Mouse (Mus musculus): ENCODE measurements around the gene Diaph3.
"Not testable (repeated sequence)": the region's sequence is repeated elsewhere in the genome, so short reads cannot be mapped to it uniquely, and the experiment has no call there.

The Diaph3 gene

GRCm38 (mm10) chr14:87140963-87141486, at the start of gene Diaph3:
TSS of gene Diaph3 (minus strand) at chr14:87141235.
- DNase-seq (ENCODE audit: low read depth), result peak; percentile 98

- no peak for DNase-seq (ENCODE audit: low read depth)
Measured at GRCm38 (mm10) chr14:87190685-87191084, 49.6 kb upstream of the Diaph3 start.

- no peak for DNase-seq (ENCODE audit: low read depth)
Measured at GRCm38 (mm10) chr14:87171577-87171976, 30.5 kb upstream of the Diaph3 start.

- no peak for DNase-seq (ENCODE audit: low read depth)
Measured at GRCm38 (mm10) chr14:87169151-87169550, 28.1 kb upstream of the Diaph3 start.

GRCm38 (mm10) chr14:87155621-87156238, 14.7 kb upstream of the Diaph3 start:
- DNase-seq (ENCODE audit: low read depth), result no peak

GRCm38 (mm10) chr14:87149684-87150083, 8.6 kb upstream of the Diaph3 start:
- DNase-seq (ENCODE audit: low read depth), result no peak

GRCm38 (mm10) chr14:87146704-87147103, 5.7 kb upstream of the Diaph3 start:
- no peak for DNase-seq (ENCODE audit: low read depth)

GRCm38 (mm10) chr14:87145351-87145750, 4.3 kb upstream of the Diaph3 start:
- no peak for DNase-seq (ENCODE audit: low read depth)

- no peak for DNase-seq (ENCODE audit: low read depth)
Measured at GRCm38 (mm10) chr14:87141777-87142176, 742 bp upstream of the Diaph3 start.

- DNase-seq (ENCODE audit: low read depth), result peak; percentile 83
Measured at GRCm38 (mm10) chr14:87140327-87140962, 590 bp downstream of the Diaph3 start.

- DNase-seq (ENCODE audit: low read depth), result no peak
Measured at GRCm38 (mm10) chr14:87126076-87126639, 14.9 kb downstream of the Diaph3 start.

GRCm38 (mm10) chr14:87125492-87125891, 15.5 kb downstream of the Diaph3 start:
- no peak for DNase-seq (ENCODE audit: low read depth)

GRCm38 (mm10) chr14:87123091-87123490, 17.9 kb downstream of the Diaph3 start:
- no peak for DNase-seq (ENCODE audit: low read depth)

GRCm38 (mm10) chr14:87121868-87122267, 19.2 kb downstream of the Diaph3 start:
- DNase-seq (ENCODE audit: low read depth), result no peak

- no peak for DNase-seq (ENCODE audit: low read depth)
Measured at GRCm38 (mm10) chr14:87110634-87111033, 30.4 kb downstream of the Diaph3 start.

GRCm38 (mm10) chr14:87099380-87100088, 41.5 kb downstream of the Diaph3 start:
- no peak for DNase-seq (ENCODE audit: low read depth)

- no peak for DNase-seq (ENCODE audit: low read depth)
Measured at GRCm38 (mm10) chr14:87098093-87098492, 42.9 kb downstream of the Diaph3 start.

GRCm38 (mm10) chr14:87091522-87091921, 49.5 kb downstream of the Diaph3 start:
- no peak for DNase-seq (ENCODE audit: low read depth)

GRCm38 (mm10) chr14:87091108-87091507, 49.9 kb downstream of the Diaph3 start:
- DNase-seq (ENCODE audit: low read depth), result no peak

- no peak for DNase-seq (ENCODE audit: low read depth)
Measured at GRCm38 (mm10) chr14:87088928-87089327, 52.1 kb downstream of the Diaph3 start.

GRCm38 (mm10) chr14:87088456-87088855, 52.6 kb downstream of the Diaph3 start:
- no peak for DNase-seq (ENCODE audit: low read depth)

GRCm38 (mm10) chr14:87087996-87088395, 53.0 kb downstream of the Diaph3 start:
- DNase-seq (ENCODE audit: low read depth), result no peak

GRCm38 (mm10) chr14:87084906-87085305, 56.1 kb downstream of the Diaph3 start:
- DNase-seq (ENCODE audit: low read depth), result not testable (repeated sequence)

Measured in induced T-regulatory cell, adult 2 months (primary cell).